In the genomic region with DNA sequence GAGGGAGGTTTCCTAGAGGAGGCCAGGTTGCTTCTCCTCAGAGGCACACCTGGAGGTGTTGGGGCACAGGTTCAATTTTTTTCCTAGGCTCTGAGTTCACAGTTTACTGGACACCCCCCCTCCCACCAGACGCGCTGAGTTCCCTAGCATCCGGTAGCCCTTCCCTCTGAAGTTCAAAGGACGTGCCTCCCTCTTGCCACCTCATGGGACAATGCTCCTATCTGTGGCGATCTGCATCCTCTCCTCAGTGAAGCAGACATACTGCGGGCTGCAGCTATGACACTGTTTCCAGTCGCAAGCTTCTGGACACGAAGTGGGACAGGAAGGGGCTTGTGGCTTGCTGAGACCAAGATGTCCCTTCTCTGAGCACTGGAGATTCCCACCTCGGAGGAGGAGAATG, we compare ENCODE assay signal across 25 mouse cellular contexts. TPM values are rescaled to one million over a fixed set of nuclear protein-coding genes. Genes with fewer than 3 reads are reported as not detected.
"Had no signal": no experiment of that assay in that cellular context is flagged by ENCODE, and none has a peak within 500 bp of the region (broad histone marks: within the 10 kb centered on the region; RNA-seq: fewer than 3 reads in every experiment).

No protein-coding gene starts in this region.

- H3K36me3 ChIP-seq: liver, embryonic 13.5 days; midbrain, embryonic 10.5 days; midbrain, embryonic 13.5 days had no signal

- H3K4me2 ChIP-seq: liver, embryonic 13.5 days; midbrain, embryonic 13.5 days had no signal

- H3K9ac ChIP-seq: liver, embryonic 13.5 days; midbrain, embryonic 13.5 days had no signal

- DNase-seq: kidney, adult 2 months; kidney, postnatal 10 days; kidney, postnatal 36 days; layer of hippocampus, postnatal 36 days; liver, embryonic 13.5 days; lung, adult 2 months; lung, postnatal 36 days; right cerebral cortex, adult 18-20 months; right cerebral cortex, postnatal 14 days; right cerebral cortex, postnatal 4 days; thymus, postnatal 14 days had no signal

- H3K27me3 ChIP-seq: liver, embryonic 13.5 days; midbrain, embryonic 13.5 days had no signal

- H3K27ac ChIP-seq: left cerebral cortex, adult 2 months; liver, embryonic 13.5 days; midbrain, embryonic 10.5 days; midbrain, embryonic 13.5 days; stomach, postnatal 0 days had no signal

- H3K4me3 ChIP-seq: left cerebral cortex, adult 2 months; liver, embryonic 13.5 days; megakaryocyte, embryonic 14.5 days; midbrain, embryonic 10.5 days; midbrain, embryonic 13.5 days; myocyte had no signal

- ATAC-seq: lung, postnatal 0 days; midbrain, embryonic 13.5 days; midbrain, embryonic 16.5 days had no signal

- H3K4me1 ChIP-seq: liver, embryonic 13.5 days; midbrain, embryonic 10.5 days; midbrain, embryonic 13.5 days had no signal

- H3K9me3 ChIP-seq: liver, embryonic 13.5 days; megakaryocyte, embryonic 14.5 days; midbrain, embryonic 10.5 days; midbrain, embryonic 13.5 days had no signal

RNA-seq across cellular contexts. Expression of a gene that starts 1.2 kb away (rescaled TPM):
- polyA plus RNA-seq: liver, embryonic 13.5 days had no signal

RNA-seq across cellular contexts. Expression of a gene that starts 50.5 kb away (rescaled TPM):
- total RNA-seq: layer of hippocampus, postnatal 36 days; liver, adult 2 months; monocyte, adult 5-6 weeks had no signal
- polyA plus RNA-seq: kidney, adult 2 months; kidney, embryonic 14.5 days; liver, adult 2 months; liver, embryonic 13.5 days; liver, embryonic 16.5 days; lung, adult 2 months; neural tube, embryonic 11.5 days; stomach, embryonic 14.5 days had no signal
